Mouse (Mus musculus): ENCODE measurements around the gene Itsn1.

Itsn1 gene

DNA sequence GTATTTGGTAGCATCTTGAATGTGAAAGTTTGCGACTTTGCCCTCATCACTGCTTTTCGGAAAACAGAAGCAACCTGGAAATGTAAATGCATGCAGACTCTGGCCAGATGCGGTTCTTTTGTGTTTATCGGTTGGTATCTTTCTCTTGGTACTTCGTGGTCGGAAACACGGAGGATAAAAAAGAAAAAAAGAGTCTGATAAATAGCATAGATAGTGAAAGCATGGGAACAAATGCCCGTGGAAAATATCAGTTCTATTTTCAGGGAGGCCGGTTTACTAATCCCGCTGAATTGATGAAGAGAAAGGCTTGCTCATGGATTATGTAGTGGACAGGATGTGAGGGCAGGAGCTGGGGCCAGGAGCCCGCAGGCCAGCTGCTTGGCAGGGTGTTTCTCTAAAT lies 1.4 kb downstream of the Itsn1 start:
- no peak for DNase-seq (ENCODE audit: low spot score in 2 of 2)

DNA sequence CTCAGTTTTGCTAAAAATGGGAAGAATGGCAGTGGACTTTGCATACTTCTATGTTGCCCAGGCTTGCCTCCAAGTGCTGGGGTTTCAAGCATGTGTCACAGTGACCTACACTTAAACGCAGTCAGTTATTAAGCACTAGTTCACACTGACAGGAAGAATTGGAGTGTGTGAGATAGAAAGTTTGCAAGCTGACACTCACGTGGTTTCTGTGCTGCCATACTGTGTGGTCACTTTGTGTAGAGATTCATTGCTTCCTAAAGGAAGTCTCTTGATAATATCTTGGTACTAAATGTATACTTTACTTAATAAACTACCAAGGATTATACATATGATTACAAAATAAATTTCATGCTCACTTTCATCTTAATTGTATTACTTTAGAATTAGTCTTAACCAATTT lies 3.7 kb downstream of the Itsn1 start:
- DNase-seq (ENCODE audit: low spot score in 2 of 2): no peak

DNA sequence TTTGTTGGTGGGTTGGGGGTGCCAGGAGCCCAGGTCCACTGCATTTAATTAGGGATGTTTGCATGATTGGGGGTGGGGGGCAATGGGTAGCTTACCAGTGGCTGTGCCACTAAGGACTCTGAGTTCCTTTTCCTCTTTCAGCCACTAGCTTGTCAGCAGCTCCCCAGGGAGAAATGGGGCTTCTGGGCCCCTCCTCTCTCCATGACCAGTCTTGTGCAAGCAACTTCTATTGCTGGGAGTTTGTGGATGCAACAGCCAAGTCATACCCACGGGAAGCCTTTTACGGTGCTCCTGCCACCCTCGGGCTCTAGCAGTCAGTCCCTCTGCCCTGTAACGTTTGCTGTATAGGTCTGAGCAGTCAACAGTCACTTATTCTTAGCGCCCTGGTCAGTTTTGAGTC lies 5.7 kb downstream of the Itsn1 start:
- DNase-seq (ENCODE audit: low spot score in 2 of 2): peak in 1 of 2 experiments; percentile 51

DNA sequence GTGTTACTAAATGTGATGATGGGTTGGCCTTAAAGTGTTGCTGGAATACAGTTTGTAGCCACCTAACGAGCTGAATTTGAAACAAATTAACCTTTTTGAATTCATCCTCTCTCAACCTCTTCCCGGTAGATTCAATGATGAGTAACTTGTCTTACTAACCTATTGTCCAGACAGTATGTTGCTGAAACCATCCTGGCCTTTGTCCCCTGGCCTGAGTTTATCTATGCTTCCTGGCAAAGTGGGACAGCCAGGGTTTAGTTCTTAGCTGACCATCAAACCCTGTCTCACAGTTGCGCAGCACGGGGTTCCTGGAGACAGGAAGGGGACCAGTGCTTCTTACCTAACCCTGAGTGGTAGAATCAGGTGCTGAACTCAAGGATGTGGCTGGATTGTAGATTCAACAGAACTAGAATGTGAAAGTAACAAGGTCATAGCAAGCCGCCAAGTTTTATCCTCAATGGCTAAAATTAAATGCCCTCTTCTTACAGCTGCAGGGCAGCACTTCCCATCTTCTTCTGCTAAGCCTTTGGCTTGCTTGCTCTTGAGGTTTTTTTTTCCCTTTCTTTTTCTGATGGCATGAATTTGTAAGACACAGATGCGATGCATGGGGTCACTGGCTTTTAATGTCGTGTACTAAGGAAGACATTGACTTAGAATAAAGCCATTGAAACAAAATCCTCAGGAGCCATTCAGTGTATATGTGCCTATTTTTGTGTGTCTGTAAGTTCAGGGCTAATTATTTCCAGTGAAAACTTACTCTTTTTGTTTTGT lies 7.2 kb downstream of the Itsn1 start:
- no peak for DNase-seq (ENCODE audit: low spot score in 2 of 2)

DNA sequence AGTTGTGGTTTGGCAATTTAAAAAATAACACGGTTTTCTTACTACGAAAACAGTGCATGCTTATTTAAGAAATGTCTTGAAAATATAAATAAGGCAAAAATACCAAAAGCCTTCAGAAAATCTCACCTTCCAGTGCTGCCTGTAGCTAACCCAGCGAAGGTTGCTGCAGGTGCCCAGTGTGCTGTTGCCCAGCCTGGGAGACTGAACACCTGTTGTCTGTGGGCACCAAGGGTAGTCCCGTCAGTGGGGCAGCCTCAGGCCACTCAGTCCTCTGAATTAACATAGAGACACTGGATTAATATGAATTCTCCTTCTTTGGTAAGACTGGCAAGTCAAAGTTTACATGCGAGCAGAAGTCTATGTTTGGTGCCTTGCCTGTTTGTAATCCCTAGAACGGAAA lies 9.4 kb downstream of the Itsn1 start:
- no peak for DNase-seq (ENCODE audit: low spot score in 2 of 2)

DNA sequence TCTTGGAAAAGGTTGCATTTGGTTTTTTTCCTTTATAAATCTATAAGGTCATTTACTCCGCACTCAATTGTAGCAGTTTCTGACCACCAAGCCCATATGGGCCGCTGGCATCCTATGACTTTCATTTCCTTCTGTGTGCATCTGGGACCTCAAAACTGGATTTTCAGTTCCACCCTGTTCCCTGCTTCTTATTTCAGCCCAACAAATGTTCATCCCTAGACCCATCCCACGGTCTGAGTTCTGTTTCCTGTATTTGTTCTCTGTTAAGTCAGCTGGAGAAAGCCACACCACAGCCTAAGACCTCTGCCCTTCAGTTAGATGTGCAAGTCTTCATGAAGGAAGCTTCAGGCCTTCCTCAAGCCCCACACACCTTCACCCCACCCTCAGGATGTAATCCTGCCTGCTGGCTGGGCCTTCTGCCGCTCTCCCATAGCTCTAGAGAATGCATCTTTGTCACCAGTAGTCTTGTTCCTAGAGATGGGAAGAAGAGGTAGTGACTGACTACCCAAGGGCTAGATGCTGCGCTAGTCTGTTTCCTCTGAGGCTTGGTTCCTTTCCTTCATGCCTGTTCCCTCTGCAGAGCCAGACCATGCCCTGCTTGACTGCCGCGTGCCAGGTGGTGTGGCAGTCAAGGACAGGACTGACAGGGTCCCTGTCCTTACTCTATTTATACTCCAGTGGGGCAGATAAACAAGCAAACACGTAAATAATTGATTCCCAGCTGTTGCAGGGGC lies 11.3 kb downstream of the Itsn1 start:
- DNase-seq (ENCODE audit: low spot score in 2 of 2): no peak

DNA sequence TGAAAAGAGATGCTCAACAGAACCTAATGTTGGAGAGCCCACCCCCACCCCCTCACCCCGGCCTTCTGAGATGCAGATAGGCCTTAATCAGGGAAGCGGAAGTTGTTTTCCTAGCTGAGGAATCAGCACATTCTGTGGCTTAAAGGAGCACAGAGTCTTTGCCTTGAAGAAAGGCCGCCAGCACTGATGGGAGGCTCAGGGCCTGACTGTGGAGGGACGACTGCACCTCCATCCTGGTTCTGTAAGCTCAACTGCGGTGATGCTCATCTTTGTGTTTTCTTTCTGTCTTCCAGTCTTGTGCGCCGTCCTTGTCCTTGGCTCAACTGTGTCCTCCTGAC lies 11.8 kb downstream of the Itsn1 start:
- no peak for DNase-seq (ENCODE audit: low spot score in 2 of 2)

DNA sequence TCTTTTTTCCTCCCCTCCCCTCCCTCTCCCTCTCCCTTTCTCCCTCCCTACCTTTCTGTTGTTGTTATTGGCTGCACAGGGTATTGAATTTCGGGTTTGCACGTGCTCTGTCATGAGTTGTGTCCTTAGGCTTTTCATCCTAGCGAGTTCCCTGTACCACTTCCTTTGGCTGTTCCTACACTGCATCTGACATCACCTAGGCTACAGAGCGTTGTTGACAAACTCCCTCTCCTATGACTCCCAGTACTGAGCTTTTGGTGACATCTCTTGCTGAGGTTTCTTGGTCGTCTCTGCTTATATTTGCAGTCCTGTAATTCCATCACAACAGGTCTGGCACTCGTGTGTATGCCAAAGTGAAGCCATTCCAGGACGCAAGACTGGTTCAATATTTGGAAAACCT lies 14.0 kb downstream of the Itsn1 start:
- DNase-seq (ENCODE audit: low spot score in 2 of 2): no peak

DNA sequence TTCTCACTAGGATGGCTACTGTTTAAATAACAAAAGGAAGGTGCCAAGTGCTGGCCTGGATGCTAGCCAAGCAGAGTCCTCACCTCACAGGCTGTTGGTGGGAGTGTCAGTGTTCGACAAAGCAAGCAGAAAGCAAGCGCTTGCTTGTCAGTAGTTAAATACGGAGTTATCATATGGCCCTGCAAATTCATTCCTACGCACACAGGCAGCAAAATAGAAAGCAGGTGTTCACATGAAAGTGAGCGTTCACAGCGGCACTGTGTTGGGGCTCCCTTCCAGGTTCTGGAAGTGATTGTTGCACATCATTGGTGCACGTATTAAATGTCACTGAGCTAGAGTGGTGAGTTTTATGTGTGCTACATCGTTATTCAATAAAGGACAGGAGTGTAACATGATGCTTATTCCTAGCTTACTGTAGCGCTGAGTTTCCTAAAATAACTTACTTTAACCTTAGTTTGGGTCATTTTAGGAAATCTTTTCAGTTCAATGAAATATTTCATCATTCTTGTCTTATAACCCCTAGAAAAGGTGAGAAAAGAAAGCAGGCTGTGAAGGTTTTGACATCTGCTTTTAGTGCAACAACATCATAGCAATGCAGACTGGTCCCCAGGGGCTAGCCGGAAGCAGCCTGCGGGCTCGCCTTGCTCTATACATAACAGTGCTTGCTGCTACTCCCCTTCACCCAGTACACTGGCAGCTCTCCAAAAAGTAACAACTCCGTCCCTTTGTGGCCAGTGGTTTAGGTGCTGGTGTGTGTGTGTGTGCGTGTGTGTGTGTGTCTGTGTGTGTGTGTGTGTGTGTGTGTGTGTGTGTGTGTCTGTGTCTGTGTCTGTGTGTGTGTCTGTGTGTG lies 17.2 kb downstream of the Itsn1 start:
- DNase-seq (ENCODE audit: low spot score in 2 of 2): no peak

DNA sequence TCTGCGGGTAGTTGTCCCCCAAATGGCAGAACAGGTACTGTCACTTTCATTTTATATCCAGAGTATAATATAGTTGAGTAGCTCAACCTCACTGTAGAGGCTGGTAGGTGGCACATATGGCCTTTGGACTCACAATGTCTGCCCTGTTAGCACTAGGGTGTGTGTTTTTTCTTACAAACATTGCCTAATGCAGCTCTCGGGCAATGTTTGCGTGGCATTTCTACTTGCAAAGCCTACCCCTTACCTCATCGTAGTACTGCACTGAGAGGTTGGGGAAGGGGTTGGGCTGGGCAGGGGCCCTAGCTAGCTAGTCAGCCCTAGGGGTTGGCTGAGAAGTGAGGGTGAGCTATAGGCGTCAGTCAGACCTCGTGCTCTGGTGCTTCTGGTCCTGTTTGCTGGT lies 18.5 kb downstream of the Itsn1 start:
- no peak for DNase-seq (ENCODE audit: low spot score in 2 of 2)

DNA sequence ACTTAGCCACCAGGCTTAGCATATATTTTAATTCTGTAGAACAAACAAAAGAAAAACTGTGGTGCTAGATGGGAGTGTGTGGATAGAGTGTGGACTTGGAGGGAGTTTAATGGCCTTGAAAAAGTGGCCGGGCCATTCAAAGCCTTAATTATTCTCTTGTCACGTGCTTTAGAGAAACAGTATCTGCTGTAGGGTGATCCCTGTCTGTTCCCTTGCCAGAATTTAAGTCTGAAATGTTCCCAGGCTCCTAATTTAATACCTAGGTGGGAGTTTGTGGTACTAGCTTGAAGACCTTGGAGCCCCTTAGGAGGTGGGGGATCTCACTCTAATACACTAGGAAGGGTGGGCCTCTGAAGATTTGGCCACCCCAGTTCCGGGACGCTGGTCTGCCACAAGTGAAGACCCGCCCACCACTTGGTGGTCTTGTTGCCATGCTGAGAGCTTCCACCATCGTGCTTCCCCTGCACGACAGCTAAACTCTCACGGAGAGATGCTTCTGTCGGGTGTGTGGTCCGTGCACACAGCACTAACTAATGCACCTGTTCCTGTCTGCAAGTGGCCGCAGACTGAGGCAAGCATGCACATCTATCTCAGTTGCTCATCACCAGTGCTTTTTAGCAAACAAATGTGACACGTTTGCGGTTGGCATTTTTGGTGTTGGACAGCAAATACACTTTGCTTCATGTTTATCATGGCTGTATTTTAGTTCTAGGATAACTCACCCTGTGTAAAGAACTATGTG lies 22.7 kb downstream of the Itsn1 start:
- no peak for DNase-seq (ENCODE audit: low spot score in 2 of 2)

DNA sequence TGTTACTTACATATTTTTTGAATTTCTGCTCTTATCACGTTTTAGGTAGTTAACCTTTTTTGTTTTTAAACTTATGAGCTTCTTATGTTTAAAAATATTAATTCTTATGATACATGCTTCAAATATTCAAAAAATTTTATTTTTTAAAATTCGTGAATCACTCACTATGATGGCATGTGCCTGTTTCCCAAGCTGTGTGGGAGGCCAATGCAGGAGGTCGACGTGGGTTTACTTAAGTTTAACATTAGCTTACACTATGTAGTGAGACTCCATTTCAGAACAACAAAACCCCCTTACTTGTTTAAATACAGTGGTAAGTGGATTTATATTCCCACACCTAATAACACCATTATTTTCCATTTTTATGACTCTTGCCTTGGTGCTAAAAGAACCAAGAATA lies 24.5 kb downstream of the Itsn1 start:
- DNase-seq (ENCODE audit: low spot score in 2 of 2): no peak

DNA sequence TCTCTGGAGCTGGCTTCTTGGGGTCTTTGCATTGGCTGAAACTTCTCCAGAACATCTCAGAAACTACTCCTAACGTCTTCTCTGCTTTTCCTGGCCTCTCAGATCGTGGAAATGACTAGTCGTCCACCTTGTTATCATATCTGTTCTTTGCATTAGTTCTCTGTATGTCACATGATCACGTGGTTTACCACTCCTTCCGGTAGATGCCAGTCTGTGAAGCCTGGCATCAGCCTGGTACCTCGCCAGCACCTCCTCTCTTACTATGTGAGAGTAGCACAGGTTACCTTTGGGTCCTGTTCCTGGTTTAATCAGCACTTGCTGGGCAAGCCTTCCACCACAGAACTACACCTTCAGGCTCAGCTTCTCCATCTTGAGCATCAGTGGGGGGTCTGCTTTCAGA lies 25.9 kb downstream of the Itsn1 start:
- no peak for DNase-seq (ENCODE audit: low spot score in 2 of 2)

DNA sequence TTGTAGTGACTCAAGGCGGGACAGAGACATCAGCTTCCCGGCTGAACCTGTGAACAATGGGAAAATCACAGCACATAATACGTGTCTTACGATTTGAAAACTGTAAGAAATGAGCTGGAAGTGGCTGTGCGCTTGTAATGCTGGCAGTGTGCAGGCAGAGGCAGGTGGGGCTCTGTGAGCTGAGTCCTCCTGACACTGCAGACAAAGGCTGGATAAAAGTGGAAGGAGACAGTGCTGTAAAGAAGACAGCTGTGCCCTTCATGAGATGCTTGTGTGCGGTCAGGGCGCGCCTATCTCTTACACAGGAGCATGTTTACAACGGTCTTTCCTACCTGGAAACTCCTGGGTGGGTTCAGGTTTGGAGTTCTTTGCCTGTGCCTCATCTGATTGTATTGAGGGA lies 32.1 kb downstream of the Itsn1 start:
- DNase-seq (ENCODE audit: low spot score in 2 of 2): no peak

DNA sequence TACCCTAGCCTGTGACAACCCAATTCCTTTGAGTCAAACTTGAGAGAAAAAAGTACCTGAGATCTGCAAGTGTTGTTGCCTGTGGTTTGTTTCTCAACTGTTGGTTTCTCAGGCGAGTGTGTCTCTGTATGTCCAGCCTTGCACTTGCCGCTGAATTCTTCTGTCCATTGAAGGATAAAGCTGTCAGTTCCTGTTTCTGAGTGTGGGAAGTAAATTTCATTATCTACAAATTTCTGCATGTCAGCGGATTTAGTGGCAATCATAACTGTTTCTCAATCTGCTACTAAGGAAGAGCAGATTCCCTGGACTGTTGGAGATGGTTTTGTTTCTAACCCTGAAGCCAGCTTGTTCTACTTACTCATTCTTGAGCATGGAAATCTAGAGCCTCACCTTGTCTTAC lies 32.7 kb downstream of the Itsn1 start:
- DNase-seq (ENCODE audit: low spot score in 2 of 2): no peak

DNA sequence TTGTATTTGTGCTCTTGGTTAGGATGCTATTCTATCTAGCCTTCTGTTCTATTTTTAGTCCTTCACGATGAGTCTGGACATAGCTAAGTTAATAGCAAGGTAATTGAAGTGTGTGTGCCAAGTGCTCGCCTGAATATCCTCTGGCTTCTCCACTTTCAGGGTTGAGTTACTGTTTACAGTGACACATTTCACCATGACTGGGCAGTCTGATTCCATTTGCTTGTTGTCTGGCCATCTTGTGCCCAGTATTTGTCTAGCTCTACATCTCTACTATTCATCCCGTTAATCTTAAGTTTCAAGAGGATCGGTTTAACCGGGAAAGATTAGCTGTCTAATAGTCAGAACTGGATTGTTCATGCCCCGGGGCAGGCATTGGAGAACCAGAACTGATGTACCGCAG lies 33.4 kb downstream of the Itsn1 start:
- DNase-seq (ENCODE audit: low spot score in 2 of 2): no peak

DNA sequence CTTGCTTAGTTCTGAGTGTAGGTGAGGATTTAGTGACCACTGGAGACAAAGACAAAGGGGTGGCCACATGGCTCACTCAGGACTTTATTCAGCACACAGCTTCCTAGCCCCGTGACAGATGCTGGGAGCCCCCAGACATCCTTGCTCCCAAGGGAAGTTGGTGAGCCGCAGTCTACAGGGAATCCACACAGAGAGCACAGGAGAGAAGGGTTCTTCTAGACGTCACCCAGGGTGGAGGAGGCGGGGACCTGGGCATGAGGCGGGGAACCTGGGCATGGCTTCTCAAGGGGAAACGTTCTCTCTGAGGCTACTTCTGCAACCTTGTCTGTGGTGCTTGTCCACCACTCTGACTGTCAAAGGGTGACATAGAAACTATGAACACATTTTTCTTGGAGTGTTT lies 34.9 kb downstream of the Itsn1 start:
- DNase-seq (ENCODE audit: low spot score in 2 of 2): no peak

DNA sequence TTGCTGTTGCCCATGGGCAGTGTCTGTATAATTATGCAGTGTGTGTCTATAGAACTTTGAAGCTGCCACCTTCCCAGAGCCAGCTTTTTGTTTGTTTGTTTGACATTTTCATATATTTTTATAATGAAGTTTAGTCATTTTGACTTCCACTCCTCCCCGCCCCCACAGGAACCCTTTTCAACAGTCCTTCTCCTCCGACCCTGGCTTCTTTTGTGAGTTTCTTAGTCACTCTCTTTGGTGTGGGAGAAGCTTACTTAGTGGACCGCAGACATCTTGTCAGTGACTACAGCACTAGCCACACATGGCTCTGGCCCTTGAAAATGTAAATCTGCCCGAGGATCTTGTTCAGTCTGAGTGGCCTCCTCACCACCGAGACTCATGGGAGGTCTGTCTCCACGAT lies 35.3 kb downstream of the Itsn1 start:
- no peak for DNase-seq (ENCODE audit: low spot score in 2 of 2)

DNA sequence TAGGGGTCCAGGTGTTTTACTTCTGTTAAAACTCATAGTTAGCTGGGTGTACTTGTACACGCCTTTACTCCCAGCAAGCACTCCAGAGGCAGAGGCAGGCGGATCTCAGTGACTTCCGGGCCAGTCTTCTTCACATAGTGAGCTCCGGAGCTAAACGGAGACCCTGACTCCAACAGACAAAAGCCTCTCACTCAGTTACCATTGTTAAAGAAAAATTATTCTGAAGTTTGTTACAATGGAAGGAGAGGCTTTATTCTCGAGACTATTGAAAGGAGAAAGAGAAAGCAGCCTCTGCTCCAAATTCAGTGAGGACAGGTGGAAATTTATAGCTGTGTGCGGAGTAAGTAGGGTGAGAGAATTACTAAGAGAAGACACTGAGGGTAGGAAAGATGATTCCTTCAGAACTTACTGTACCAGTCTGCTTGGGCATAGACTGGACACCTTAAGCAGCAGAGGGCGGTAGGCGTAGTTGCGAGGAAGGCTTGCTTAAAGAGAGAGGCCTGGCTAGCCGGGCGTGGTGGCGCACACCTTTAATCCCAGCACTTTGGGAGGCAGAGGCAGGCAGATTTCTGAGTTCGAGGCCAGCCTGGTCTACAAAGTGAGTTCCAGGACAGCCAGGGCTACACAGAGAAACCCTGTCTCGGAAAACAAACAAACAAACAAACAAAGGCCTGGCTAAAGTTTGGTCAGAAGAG lies 36.2 kb downstream of the Itsn1 start:
- no peak for DNase-seq (ENCODE audit: low spot score in 2 of 2)

DNA sequence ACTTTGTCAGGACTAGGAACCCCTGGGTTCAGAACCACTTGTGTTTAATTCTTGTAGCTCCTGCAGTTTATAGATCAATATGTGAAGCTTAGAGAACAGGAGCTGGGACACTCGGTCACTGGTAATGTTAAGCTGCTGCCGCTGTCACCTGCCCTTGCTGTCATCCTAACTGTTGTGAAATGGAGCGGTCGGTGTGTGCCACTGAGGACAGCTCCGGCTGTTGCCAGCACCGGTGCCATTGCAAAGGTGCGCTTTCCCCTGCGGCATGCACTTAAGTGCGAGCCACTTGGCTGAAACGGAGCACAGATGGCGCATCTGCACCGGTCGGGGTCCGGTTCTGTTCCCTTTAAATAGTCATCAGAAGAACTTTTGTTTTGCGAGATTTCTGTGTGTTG lies 36.7 kb downstream of the Itsn1 start:
- DNase-seq (ENCODE audit: low spot score in 2 of 2): no peak

DNA sequence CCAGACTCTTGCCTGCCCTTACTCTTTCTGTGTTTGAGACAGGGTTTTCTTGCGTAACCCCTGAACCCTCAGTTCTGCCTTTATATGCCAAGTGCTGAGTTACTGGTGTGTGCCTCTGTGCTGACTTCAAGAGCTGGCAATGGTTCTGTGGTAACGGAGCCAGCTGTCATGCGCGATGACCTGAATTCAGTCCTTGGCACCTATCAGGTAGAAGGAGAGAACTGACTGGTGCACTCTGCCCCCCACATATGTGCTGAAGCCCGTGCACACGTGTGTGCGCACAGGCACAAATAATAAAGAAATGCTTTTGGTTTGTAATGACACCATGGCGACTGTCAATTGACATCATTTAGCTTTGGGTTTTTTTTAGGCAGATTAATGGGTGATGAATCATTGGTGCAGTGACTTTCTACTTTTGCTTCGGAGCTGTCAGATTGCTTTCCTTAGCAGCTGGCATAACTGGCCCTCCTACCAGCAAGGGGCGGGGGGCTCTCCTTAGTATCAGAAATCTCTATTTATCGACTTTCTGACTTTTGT lies 38.2 kb downstream of the Itsn1 start:
- peak; percentile 18 to 50 for DNase-seq (ENCODE audit: low spot score in 2 of 2)
